Mouse (Mus musculus) neural tube, embryonic 11.5 days (tissue): ENCODE data around the gene Ttc39d. TPM values are rescaled to one million over a fixed set of nuclear protein-coding genes. Genes with fewer than 3 reads are reported as not detected.

Experiments used
- ATAC-seq: fragments of 200-750 bp; cut with Nextera tagmentation; 2 replicates; pipeline ENCODE4 v1.8.0; 2017; ENCODE audit warnings: moderate number of reproducible peaks, mild to moderate bottlenecking, moderate TSS enrichment, moderate library complexity; ENCODE audit not compliant: insufficient read depth, low FRiP score, low TSS enrichment
- DNase-seq: peaks from one replicate; pipeline ENCODE4 v3.0.0-alpha.2; 2015; ENCODE audit warnings: low spot score
- H3K27ac ChIP-seq: fragments of 300-500 bp; sonication (generic); 2 replicates; pipeline ENCODE4 v1.5.1; 2014; ENCODE audit warnings: low read depth, mild to moderate bottlenecking, low read length
- H3K27me3 ChIP-seq: fragments of 300-500 bp; sonication (generic); 2 replicates; pipeline ENCODE4 v1.6.1; 2014; ENCODE audit warnings: mild to moderate bottlenecking, low read length, mixed read lengths; ENCODE audit not compliant: control insufficient read depth, insufficient read depth
- H3K36me3 ChIP-seq: fragments of 300-500 bp; sonication (generic); 2 replicates; pipeline ENCODE4 v1.6.1; 2014; ENCODE audit warnings: mild to moderate bottlenecking, low read length, moderate library complexity, mixed read lengths; ENCODE audit not compliant: control insufficient read depth, insufficient read depth
- H3K4me1 ChIP-seq: fragments of 300-500 bp; sonication (generic); 2 replicates; pipeline ENCODE4 v1.6.1; 2014; ENCODE audit warnings: low read length, mixed read lengths; ENCODE audit not compliant: control insufficient read depth, insufficient read depth
- H3K4me2 ChIP-seq: fragments of 300-500 bp; sonication (generic); 2 replicates; pipeline ENCODE4 v1.6.1; 2014; ENCODE audit warnings: low read depth, mild to moderate bottlenecking, moderate library complexity
- H3K4me3 ChIP-seq: fragments of 300-500 bp; sonication (generic); 2 replicates; pipeline ENCODE4 v1.5.1; 2014; ENCODE audit warnings: low read depth, low read length
- H3K9ac ChIP-seq: fragments of 300-500 bp; sonication (generic); 2 replicates; pipeline ENCODE4 v1.6.1; 2014; ENCODE audit warnings: mild to moderate bottlenecking, low read length
- H3K9me3 ChIP-seq: fragments of 300-500 bp; sonication (generic); 2 replicates; pipeline ENCODE4 v1.6.1; 2016; ENCODE audit warnings: low read length; ENCODE audit not compliant: control insufficient read depth
- WGBS: fragments of 180-500 bp; shearing (Covaris S2); extraction: QIAGEN DNeasy Blood & Tissue Kit; methylation state at CpG from one replicate; pipeline ENCODE4 v1.1.7; 2014; 5-methylcytosine and 5-hydroxymethylcytosine counted together
- polyA plus RNA-seq: library from polyadenylated mRNA; unstranded; fragments of >200 nt; fragmentation: Nextera tagmentation; extraction: Ambion mirVana; gene quantifications from 2 replicates; pipeline ENCODE4 v1.2.1, GENCODE M21; 2014

Ttc39d gene
- polyA plus RNA-seq, 1 experiment from 2014 or later = not detected

- Histone ChIP-seq H3K4me3 (no peak overlapping the region), H3K36me3 (peaks cover 21% of the 10 kb centered on the region), H3K9me3 (no peaks in the 10 kb centered on the region), H3K27me3 (no peaks in the 10 kb centered on the region), H3K4me2 (no peak overlapping the region), H3K27ac (no peak overlapping the region), H3K4me1 (no peaks in the 10 kb centered on the region), H3K9ac (no peak overlapping the region)
- ATAC-seq = no peak
- WGBS = 81% methylated on average over 13 of the region's 13 CpGs
- no peak for DNase-seq
Observed at GRCm38 (mm10) chr17:80255208-80255607, 47.9 kb downstream of the Ttc39d start.

GRCm38 (mm10) chr17:80267065-80267464, 59.8 kb downstream of the Ttc39d start:
- Histone ChIP-seq H3K4me1 (no peaks in the 10 kb centered on the region), H3K36me3 (peaks cover 16% of the 10 kb centered on the region), H3K9me3 (no peaks in the 10 kb centered on the region), H3K27me3 (no peaks in the 10 kb centered on the region), H3K27ac (no peak overlapping the region), H3K4me3 (no peak overlapping the region), H3K9ac (no peak overlapping the region), H3K4me2 (no peak overlapping the region)
- no peak for ATAC-seq
- 94% methylated on average over 4 of the region's 4 CpGs for WGBS
- no peak for DNase-seq

Other genes starting within 250 kb of the Ttc39d start
- 117 and 131 TPM in 2 replicates for gene Hnrnpll, start 145.1 kb upstream of the Ttc39d start, polyA plus RNA-seq
- gene Galm, start 80.0 kb upstream of the Ttc39d start, polyA plus RNA-seq = 6.8 and 9.8 TPM in 2 replicates
- gene Srsf7, start 153 bp upstream of the Ttc39d start, polyA plus RNA-seq = 761 and 791 TPM in 2 replicates
- 41.0 and 41.2 TPM in 2 replicates for gene Gemin6, start 17.0 kb downstream of the Ttc39d start, polyA plus RNA-seq
- gene Morn2, start 82.7 kb downstream of the Ttc39d start, polyA plus RNA-seq = 29.8 and 32.4 TPM in 2 replicates
- gene Dhx57, start 83.0 kb downstream of the Ttc39d start, polyA plus RNA-seq = 27.8 and 29.9 TPM in 2 replicates
- 0.55 and 1.3 TPM in 2 replicates for gene Arhgef33, start 99.9 kb downstream of the Ttc39d start, polyA plus RNA-seq
- 1.8 and 2.0 TPM in 2 replicates for gene Gm10190, start 166.1 kb downstream of the Ttc39d start, polyA plus RNA-seq